Mouse (Mus musculus) midbrain, embryonic 13.5 days (tissue): Measurements from ENCODE around the gene Camkmt. TPM values are rescaled to one million over a fixed set of nuclear protein-coding genes. Genes with fewer than 3 reads are reported as not detected.

Experiments used
- ATAC-seq: fragments of 200-750 bp; cut with Nextera tagmentation; 2 replicates; pipeline ENCODE4 v1.8.0; 2017; ENCODE audit warnings: mild to moderate bottlenecking, moderate TSS enrichment, moderate library complexity
- H3K27ac ChIP-seq: fragments of 300-500 bp; sonication (generic); 2 replicates; pipeline ENCODE4 v1.5.1; 2015; ENCODE audit warnings: inconsistent platforms, mild to moderate bottlenecking, moderate library complexity
- H3K27me3 ChIP-seq: fragments of 300-500 bp; sonication (generic); 2 replicates; pipeline ENCODE4 v1.6.1; 2015; ENCODE audit warnings: mild to moderate bottlenecking, inconsistent platforms
- H3K36me3 ChIP-seq: fragments of 300-500 bp; sonication (generic); 2 replicates; pipeline ENCODE4 v1.6.1; 2015; ENCODE audit warnings: mild to moderate bottlenecking, inconsistent platforms
- H3K4me1 ChIP-seq: fragments of 300-500 bp; sonication (generic); replicated peaks from 2 replicates; pipeline ENCODE4 v1.6.1; 2015; ENCODE audit warnings: inconsistent platforms
- H3K4me2 ChIP-seq: fragments of 300-500 bp; sonication (generic); replicated peaks from 2 replicates; pipeline ENCODE4 v1.6.1; 2015; ENCODE audit warnings: moderate library complexity, mild to moderate bottlenecking, inconsistent platforms
- H3K4me3 ChIP-seq: fragments of 300-500 bp; sonication (generic); replicated peaks from 2 replicates; pipeline ENCODE4 v1.5.1; 2015; ENCODE audit warnings: mild to moderate bottlenecking, inconsistent platforms
- H3K9ac ChIP-seq: fragments of 300-500 bp; sonication (generic); replicated peaks from 2 replicates; pipeline ENCODE4 v1.6.1; 2015; ENCODE audit warnings: mild to moderate bottlenecking, inconsistent platforms
- H3K9me3 ChIP-seq: fragments of 300-500 bp; sonication (generic); 2 replicates; pipeline ENCODE4 v1.6.1; 2016; ENCODE audit warnings: mild to moderate bottlenecking, inconsistent platforms
- WGBS: fragments of 180-500 bp; shearing (Covaris S2); methylation state at CpG from one replicate; pipeline ENCODE4 v1.1.7; 2015; 5-methylcytosine and 5-hydroxymethylcytosine counted together
- polyA plus RNA-seq: library from polyadenylated mRNA; unstranded; fragments of >200 nt; fragmentation: Nextera tagmentation; extraction: Ambion mirVana; gene quantifications from 2 replicates; pipeline ENCODE4 v1.2.1, GENCODE M21; 2015

Gene Camkmt
- polyA plus RNA-seq, 1 experiment from 2014 or later, result 18.6 TPM

- peaks cover 36% of the 10 kb centered on the region for H3K4me1 ChIP-seq
- no peak for ATAC-seq
- peak overlapping the region; percentile 38 for H3K4me2 ChIP-seq
- H3K4me3 ChIP-seq, result no peak overlapping the region
- WGBS, result 21% methylated on average over 11 of the region's 11 CpGs
- H3K36me3 ChIP-seq, result no peaks in the 10 kb centered on the region
- H3K27ac ChIP-seq, result peak overlapping the region; percentile 54; the same call in 1 of the 2 replicates
- no peaks in the 10 kb centered on the region for H3K27me3 ChIP-seq
- no peaks in the 10 kb centered on the region for H3K9me3 ChIP-seq
- H3K9ac ChIP-seq, result 0 out of 2 replicates have a peak overlapping the region, but pooled peaks have one; percentile 11
Observed at GRCm38 (mm10) chr17:85257348-85257747, 167.0 kb downstream of the Camkmt start.

GRCm38 (mm10) chr17:85258703-85259341 lies 168.5 kb downstream of the Camkmt start:
- Histone ChIP-seq H3K4me1 (peaks cover 36% of the 10 kb centered on the region), H3K27me3 (no peaks in the 10 kb centered on the region), H3K9me3 (no peaks in the 10 kb centered on the region), H3K4me2 (no peak overlapping the region), H3K9ac (no peak overlapping the region; the same call in 1 of the 2 replicates), H3K36me3 (no peaks in the 10 kb centered on the region), H3K27ac (peak overlapping the region; percentile 77), H3K4me3 (no peak overlapping the region)
- 50% methylated on average over 13 of the region's 13 CpGs for WGBS
- peak; percentile 55 for ATAC-seq

- Histone ChIP-seq H3K9ac (no peak overlapping the region), H3K27me3 (peaks cover 5% of the 10 kb centered on the region; the same call in 1 of the 2 replicates), H3K4me2 (no peak overlapping the region), H3K4me3 (no peak overlapping the region), H3K27ac (no peak overlapping the region), H3K4me1 (peaks cover 8% of the 10 kb centered on the region), H3K36me3 (no peaks in the 10 kb centered on the region), H3K9me3 (no peaks in the 10 kb centered on the region)
- ATAC-seq, result no peak
- 72% methylated on average over 12 of the region's 12 CpGs for WGBS
Observed at GRCm38 (mm10) chr17:85266831-85267422, 176.6 kb downstream of the Camkmt start.

GRCm38 (mm10) chr17:85271466-85272175 lies 181.3 kb downstream of the Camkmt start:
- peaks cover 18% of the 10 kb centered on the region; the same call in 1 of the 2 replicates for H3K27me3 ChIP-seq
- peaks cover 14% of the 10 kb centered on the region for H3K4me1 ChIP-seq
- H3K36me3 ChIP-seq, result no peaks in the 10 kb centered on the region
- 37% methylated on average over 20 of the region's 20 CpGs for WGBS
- H3K4me3 ChIP-seq, result no peak overlapping the region
- no peak for ATAC-seq
- H3K27ac ChIP-seq, result no peak overlapping the region
- peak overlapping the region; percentile 30 for H3K4me2 ChIP-seq
- H3K9me3 ChIP-seq, result no peaks in the 10 kb centered on the region
- H3K9ac ChIP-seq, result no peak overlapping the region

- WGBS, result 90% methylated on average over 7 of the region's 7 CpGs
- Histone ChIP-seq H3K36me3 (no peaks in the 10 kb centered on the region), H3K4me1 (no peaks in the 10 kb centered on the region), H3K27ac (no peak overlapping the region), H3K27me3 (peaks cover 8% of the 10 kb centered on the region; the same call in 1 of the 2 replicates), H3K9ac (no peak overlapping the region), H3K4me2 (no peak overlapping the region), H3K9me3 (peaks cover 3% of the 10 kb centered on the region; the same call in 1 of the 2 replicates), H3K4me3 (no peak overlapping the region)
- ATAC-seq, result no peak
Observed at GRCm38 (mm10) chr17:85279720-85280119, 189.4 kb downstream of the Camkmt start.

- no peak overlapping the region for H3K9ac ChIP-seq
- H3K36me3 ChIP-seq, result no peaks in the 10 kb centered on the region
- H3K27ac ChIP-seq, result no peak overlapping the region
- ATAC-seq, result no peak
- no peak overlapping the region for H3K4me3 ChIP-seq
- H3K4me2 ChIP-seq, result no peak overlapping the region
- no peaks in the 10 kb centered on the region for H3K4me1 ChIP-seq
- H3K27me3 ChIP-seq, result peaks cover 4% of the 10 kb centered on the region; the same call in 1 of the 2 replicates
- peaks cover 3% of the 10 kb centered on the region; the same call in 1 of the 2 replicates for H3K9me3 ChIP-seq
- WGBS, result 77% methylated on average over 5 of the region's 5 CpGs
Observed at GRCm38 (mm10) chr17:85282447-85282846, 192.1 kb downstream of the Camkmt start.

- no peak overlapping the region for H3K4me3 ChIP-seq
- WGBS, result 93% methylated on average over 4 of the region's 4 CpGs
- ATAC-seq, result no peak
Observed at GRCm38 (mm10) chr17:85291154-85291553, 200.8 kb downstream of the Camkmt start.

GRCm38 (mm10) chr17:85291601-85292000 lies 201.2 kb downstream of the Camkmt start:
- H3K9me3 ChIP-seq, result no peaks in the 10 kb centered on the region; the same call in 1 of the 2 replicates
- H3K27ac ChIP-seq, result no peak overlapping the region
- no peak overlapping the region for H3K9ac ChIP-seq
- 93% methylated on average over 5 of the region's 5 CpGs for WGBS
- no peak for ATAC-seq
- peaks cover 9% of the 10 kb centered on the region; the same call in 1 of the 2 replicates for H3K4me1 ChIP-seq
- H3K27me3 ChIP-seq, result no peaks in the 10 kb centered on the region
- H3K4me3 ChIP-seq, result no peak overlapping the region
- H3K4me2 ChIP-seq, result no peak overlapping the region
- no peaks in the 10 kb centered on the region for H3K36me3 ChIP-seq

More at GRCm38 (mm10) chr17:85291154-85291553, 200.8 kb downstream of the Camkmt start:
- H3K27ac ChIP-seq, result no peak overlapping the region
- no peak overlapping the region for H3K4me2 ChIP-seq
- no peaks in the 10 kb centered on the region; the same call in 1 of the 2 replicates for H3K9me3 ChIP-seq
- peaks cover 9% of the 10 kb centered on the region; the same call in 1 of the 2 replicates for H3K4me1 ChIP-seq
- no peaks in the 10 kb centered on the region for H3K27me3 ChIP-seq
- no peaks in the 10 kb centered on the region for H3K36me3 ChIP-seq
- H3K9ac ChIP-seq, result no peak overlapping the region

GRCm38 (mm10) chr17:85292276-85292675 lies 201.9 kb downstream of the Camkmt start:
- Histone ChIP-seq H3K9me3 (no peaks in the 10 kb centered on the region; the same call in 1 of the 2 replicates), H3K36me3 (no peaks in the 10 kb centered on the region), H3K4me3 (no peak overlapping the region), H3K9ac (no peak overlapping the region), H3K4me2 (no peak overlapping the region), H3K4me1 (peaks cover 9% of the 10 kb centered on the region; the same call in 1 of the 2 replicates), H3K27ac (no peak overlapping the region), H3K27me3 (no peaks in the 10 kb centered on the region)
- no peak for ATAC-seq
- WGBS, result 89% methylated on average over 6 of the region's 6 CpGs

- ATAC-seq, result no peak
- no peaks in the 10 kb centered on the region for H3K9me3 ChIP-seq
- H3K9ac ChIP-seq, result no peak overlapping the region
- WGBS, result 95% methylated on average over 3 of the region's 3 CpGs
- no peak overlapping the region for H3K4me3 ChIP-seq
- no peaks in the 10 kb centered on the region for H3K4me1 ChIP-seq
- no peaks in the 10 kb centered on the region for H3K27me3 ChIP-seq
- no peak overlapping the region for H3K4me2 ChIP-seq
- no peaks in the 10 kb centered on the region for H3K36me3 ChIP-seq
- H3K27ac ChIP-seq, result no peak overlapping the region
Observed at GRCm38 (mm10) chr17:85303686-85304085, 213.3 kb downstream of the Camkmt start.

GRCm38 (mm10) chr17:85308566-85308965 lies 218.2 kb downstream of the Camkmt start:
- Histone ChIP-seq H3K36me3 (no peaks in the 10 kb centered on the region), H3K9me3 (no peaks in the 10 kb centered on the region), H3K27ac (no peak overlapping the region), H3K9ac (no peak overlapping the region), H3K4me1 (no peaks in the 10 kb centered on the region), H3K27me3 (no peaks in the 10 kb centered on the region), H3K4me3 (no peak overlapping the region), H3K4me2 (no peak overlapping the region)
- no peak for ATAC-seq
- 61% methylated on average over 7 of the region's 7 CpGs for WGBS

GRCm38 (mm10) chr17:85309046-85309445 lies 218.7 kb downstream of the Camkmt start:
- Histone ChIP-seq H3K4me1 (no peaks in the 10 kb centered on the region), H3K9ac (no peak overlapping the region), H3K27me3 (no peaks in the 10 kb centered on the region), H3K36me3 (no peaks in the 10 kb centered on the region), H3K9me3 (no peaks in the 10 kb centered on the region), H3K4me3 (no peak overlapping the region), H3K27ac (no peak overlapping the region), H3K4me2 (no peak overlapping the region)
- no peak for ATAC-seq
- WGBS, result 93% methylated on average over 10 of the region's 10 CpGs
